Mouse (Mus musculus): ENCODE results near the gene Klk8. TPM values are rescaled to one million over a fixed set of nuclear protein-coding genes. Genes with fewer than 3 reads are reported as not detected.

Klk8 gene
- total RNA-seq (2017): 4.1 TPM in 2 replicates

GRCm38 (mm10) chr7:43797333-43797769 lies at the start of gene Klk8:
Gene Klk8 (plus strand): TSS chr7:43797577.
- ATAC-seq (ENCODE audit: extremely low read depth, insufficient number of reproducible peaks, low FRiP score, poor library complexity, severe bottlenecking): no peak

- ATAC-seq (ENCODE audit: extremely low read depth, insufficient number of reproducible peaks, low FRiP score, poor library complexity, severe bottlenecking): no peak
Measured at GRCm38 (mm10) chr7:43747788-43748187, 49.6 kb upstream of the Klk8 start.

GRCm38 (mm10) chr7:43752806-43753205 lies 44.6 kb upstream of the Klk8 start:
- ATAC-seq (ENCODE audit: extremely low read depth, insufficient number of reproducible peaks, low FRiP score, poor library complexity, severe bottlenecking): no peak

GRCm38 (mm10) chr7:43766484-43766883 lies 30.9 kb upstream of the Klk8 start:
- no peak for ATAC-seq (ENCODE audit: extremely low read depth, insufficient number of reproducible peaks, low FRiP score, poor library complexity, severe bottlenecking)

- ATAC-seq (ENCODE audit: extremely low read depth, insufficient number of reproducible peaks, low FRiP score, poor library complexity, severe bottlenecking): no peak
Measured at GRCm38 (mm10) chr7:43768597-43768996, 28.8 kb upstream of the Klk8 start, which contains the start of gene Klk12. Gene Klk12 (plus strand): TSS chr7:43768897.

- no peak for ATAC-seq (ENCODE audit: extremely low read depth, insufficient number of reproducible peaks, low FRiP score, poor library complexity, severe bottlenecking)
Measured at GRCm38 (mm10) chr7:43769636-43770035, 27.7 kb upstream of the Klk8 start.

GRCm38 (mm10) chr7:43770701-43771100 lies 26.7 kb upstream of the Klk8 start:
- ATAC-seq (ENCODE audit: extremely low read depth, insufficient number of reproducible peaks, low FRiP score, poor library complexity, severe bottlenecking): no peak

GRCm38 (mm10) chr7:43771916-43772315 lies 25.5 kb upstream of the Klk8 start:
- ATAC-seq (ENCODE audit: extremely low read depth, insufficient number of reproducible peaks, low FRiP score, poor library complexity, severe bottlenecking): no peak

- no peak for ATAC-seq (ENCODE audit: extremely low read depth, insufficient number of reproducible peaks, low FRiP score, poor library complexity, severe bottlenecking)
Measured at GRCm38 (mm10) chr7:43772901-43773300, 24.5 kb upstream of the Klk8 start.

GRCm38 (mm10) chr7:43774364-43774763 lies 23.0 kb upstream of the Klk8 start, which contains the start of gene Klk11:
Gene Klk11 (plus strand): TSS chr7:43774604.
- no peak for ATAC-seq (ENCODE audit: extremely low read depth, insufficient number of reproducible peaks, low FRiP score, poor library complexity, severe bottlenecking)

- ATAC-seq (ENCODE audit: extremely low read depth, insufficient number of reproducible peaks, low FRiP score, poor library complexity, severe bottlenecking): no peak
Measured at GRCm38 (mm10) chr7:43774802-43775201, 22.6 kb upstream of the Klk8 start.

- no peak for ATAC-seq (ENCODE audit: extremely low read depth, insufficient number of reproducible peaks, low FRiP score, poor library complexity, severe bottlenecking)
Measured at GRCm38 (mm10) chr7:43775311-43776057, 21.9 kb upstream of the Klk8 start.

- no peak for ATAC-seq (ENCODE audit: extremely low read depth, insufficient number of reproducible peaks, low FRiP score, poor library complexity, severe bottlenecking)
Measured at GRCm38 (mm10) chr7:43776506-43776905, 20.9 kb upstream of the Klk8 start.

GRCm38 (mm10) chr7:43777423-43777822 lies 20.0 kb upstream of the Klk8 start:
- no peak for ATAC-seq (ENCODE audit: extremely low read depth, insufficient number of reproducible peaks, low FRiP score, poor library complexity, severe bottlenecking)

- no peak for ATAC-seq (ENCODE audit: extremely low read depth, insufficient number of reproducible peaks, low FRiP score, poor library complexity, severe bottlenecking)
Measured at GRCm38 (mm10) chr7:43778176-43778970, 19.0 kb upstream of the Klk8 start.

GRCm38 (mm10) chr7:43780241-43780640 lies 17.1 kb upstream of the Klk8 start:
- no peak for ATAC-seq (ENCODE audit: extremely low read depth, insufficient number of reproducible peaks, low FRiP score, poor library complexity, severe bottlenecking)

- no peak for ATAC-seq (ENCODE audit: extremely low read depth, insufficient number of reproducible peaks, low FRiP score, poor library complexity, severe bottlenecking)
Measured at GRCm38 (mm10) chr7:43780746-43781145, 16.6 kb upstream of the Klk8 start, which contains the start of gene Klk10. Gene Klk10 (plus strand): TSS chr7:43781035.

GRCm38 (mm10) chr7:43781541-43781940 lies 15.8 kb upstream of the Klk8 start:
- ATAC-seq (ENCODE audit: extremely low read depth, insufficient number of reproducible peaks, low FRiP score, poor library complexity, severe bottlenecking): no peak

GRCm38 (mm10) chr7:43782275-43783265 lies 14.8 kb upstream of the Klk8 start:
- peak; percentile 28; the same call in 1 of the 2 replicates for ATAC-seq (ENCODE audit: extremely low read depth, insufficient number of reproducible peaks, low FRiP score, poor library complexity, severe bottlenecking)
